In the genomic region with DNA sequence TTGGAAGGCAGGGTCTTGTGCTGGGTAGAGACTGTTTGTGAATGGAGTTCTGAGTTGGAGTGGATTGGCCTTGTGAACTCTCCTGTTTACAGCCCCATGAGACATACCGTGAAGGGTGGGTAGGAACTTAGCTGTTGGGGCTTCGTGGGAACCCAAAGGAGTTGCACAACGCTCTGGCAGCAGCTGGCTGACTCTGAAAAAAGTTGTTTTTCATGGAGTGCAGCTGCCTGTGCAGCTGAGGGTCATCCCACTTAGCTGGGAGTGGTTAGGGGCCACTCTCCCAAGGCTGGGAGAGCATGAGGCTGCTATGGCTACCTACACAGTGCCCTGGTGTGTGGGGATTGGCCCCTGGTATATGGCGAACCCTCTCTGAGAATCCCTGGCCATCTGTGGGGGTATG, we compare ENCODE assay signal across 13 mouse cellular contexts. TPM values are rescaled to one million over a fixed set of nuclear protein-coding genes. Genes with fewer than 3 reads are reported as not detected.
DNase-seq lines count a peak whose midpoint lies in the region; ATAC-seq and TF ChIP-seq lines count a peak whose summit lies in the region.
"Had no signal": no experiment of that assay in that cellular context is flagged by ENCODE, and none has a peak within 500 bp of the region (broad histone marks: within the 10 kb centered on the region; RNA-seq: fewer than 3 reads in every experiment).

No protein-coding gene starts in this region.

- no peak overlapping the region for H3K9ac ChIP-seq in lung, embryonic 16.5 days (ENCODE audit: low read length)
- H3K9ac ChIP-seq: limb, embryonic 15.5 days; midbrain, embryonic 15.5 days had no signal

- no peak overlapping the region for H3ac ChIP-seq in C2C12 (ENCODE audit: control insufficient read depth, insufficient read length, low read depth)

- TF ChIP-seq CTCF in gastrocnemius, adult 2 months (IDR thresholded peaks at IDR 0.05) = no peak
- no peak for TF ChIP-seq CTCF in C2C12 (IDR thresholded peaks at IDR 0.05; ENCODE audit: control insufficient read depth, insufficient read depth, insufficient read length)
- TF ChIP-seq CTCF in layer of hippocampus, adult 2 months (conservative IDR thresholded peaks at IDR 0.05) = no peak

- peak; percentile 78 for DNase-seq in gastrocnemius, adult 2 months
- DNase-seq in gastrocnemius, postnatal 10 days = no peak
- no peak for DNase-seq in cerebellum, postnatal 25 days
- no peak for DNase-seq in cerebellum, adult 9-11 months
- no peak for DNase-seq in layer of hippocampus, adult 2 months (ENCODE audit: low spot score in 2 of 2)
- DNase-seq: cerebellum, adult 11 months; kidney, adult 11 months; thymus, postnatal 25 days had no signal

- no peaks in the 10 kb centered on the region for H3K79me2 ChIP-seq in C2C12 (ENCODE audit: control insufficient read depth, insufficient read depth)

- peak overlapping the region; percentile 77 for H3K27ac ChIP-seq in gastrocnemius, adult 2 months
- H3K27ac ChIP-seq in lung, embryonic 16.5 days (ENCODE audit: low read length) = peak overlapping the region; percentile 73
- H3K27ac ChIP-seq in layer of hippocampus, adult 2 months = no peak overlapping the region
- H3K27ac ChIP-seq: limb, embryonic 15.5 days; midbrain, embryonic 15.5 days had no signal

- H3K4me1 ChIP-seq in lung, embryonic 16.5 days (replicated peaks; ENCODE audit: control insufficient read depth, insufficient read depth, low read length) = peaks cover 25% of the 10 kb centered on the region
- H3K4me1 ChIP-seq: midbrain, embryonic 15.5 days had no signal

- 48% methylated on average over 4 of the region's 4 CpGs for WGBS in lung, embryonic 16.5 days

- no peak overlapping the region for H3K4me3 ChIP-seq in gastrocnemius, adult 2 months
- no peak overlapping the region for H3K4me3 ChIP-seq in C2C12 (ENCODE audit: insufficient read depth, poor library complexity, severe bottlenecking)
- no peak overlapping the region for H3K4me3 ChIP-seq in lung, embryonic 16.5 days (ENCODE audit: low read length)
- H3K4me3 ChIP-seq in layer of hippocampus, adult 2 months = no peak overlapping the region
- H3K4me3 ChIP-seq: limb, embryonic 15.5 days; midbrain, embryonic 15.5 days had no signal

- H3K79me3 ChIP-seq in C2C12 (ENCODE audit: low read depth) = no peaks in the 10 kb centered on the region

- ATAC-seq in granulocyte monocyte progenitor cell, adult 5-6 weeks (replicated peaks; ENCODE audit: poor library complexity, severe bottlenecking) = peak; percentile 42
- peak; percentile 83 for ATAC-seq in lung, embryonic 16.5 days (ENCODE audit: low read depth)
- ATAC-seq: midbrain, embryonic 15.5 days had no signal

- H3K27me3 ChIP-seq in C2C12 (ENCODE audit: control insufficient read depth, insufficient read depth, insufficient read length) = no peaks in the 10 kb centered on the region
- H3K27me3 ChIP-seq in lung, embryonic 16.5 days (ENCODE audit: control insufficient read depth, insufficient read depth, low read depth, low read length) = no peaks in the 10 kb centered on the region
- H3K27me3 ChIP-seq: limb, embryonic 15.5 days; midbrain, embryonic 15.5 days had no signal

- no peaks in the 10 kb centered on the region for H3K36me3 ChIP-seq in C2C12 (ENCODE audit: control insufficient read depth, insufficient read depth)
- H3K36me3 ChIP-seq in lung, embryonic 16.5 days (ENCODE audit: control insufficient read depth, insufficient read depth, low read length) = no peaks in the 10 kb centered on the region
- H3K36me3 ChIP-seq: limb, embryonic 15.5 days; midbrain, embryonic 15.5 days had no signal

- no peaks in the 10 kb centered on the region for H3K9me3 ChIP-seq in lung, embryonic 16.5 days (ENCODE audit: control insufficient read depth, low read length)
- H3K9me3 ChIP-seq: limb, embryonic 15.5 days; midbrain, embryonic 15.5 days had no signal

- intact Hi-C loops in gastrocnemius, adult 2 months (cut with DNase I) = no loop called here

- no peak overlapping the region for H3K4me2 ChIP-seq in lung, embryonic 16.5 days (ENCODE audit: low read depth, low read length)
- H3K4me2 ChIP-seq: limb, embryonic 15.5 days; midbrain, embryonic 15.5 days had no signal

TF ChIP-seq in C2C12, 6 proteins besides CTCF, POLR2A, EP300 and RAD21:
- peak; percentile 28 for TF ChIP-seq CEBPB (IDR thresholded peaks at IDR 0.05; ENCODE audit: low read depth)
- no peak for TF ChIP-seq USF1 (IDR thresholded peaks at IDR 0.05; ENCODE audit: low read depth)
- no peak for TF ChIP-seq MYOG (IDR thresholded peaks at IDR 0.05; ENCODE audit: control insufficient read depth, extremely low read depth, insufficient read length)
- TF ChIP-seq MYOD1 (IDR thresholded peaks at IDR 0.05; ENCODE audit: control insufficient read depth, insufficient read length, low read depth) = no peak
- no peak for TF ChIP-seq FOSL1 (IDR thresholded peaks at IDR 0.05; ENCODE audit: insufficient read depth, low read length, poor library complexity, severe bottlenecking)
- no peak for TF ChIP-seq MAX (IDR thresholded peaks at IDR 0.05)

RNA-seq across cellular contexts. Expression of gene Htra3, which starts 32.0 kb away (rescaled TPM):
- total RNA-seq in gastrocnemius, adult 2 months (2021) = 10 to 100 TPM; 40.1 to 52.2 TPM
- 10 to 100 TPM; 48.0 to 61.7 TPM for total RNA-seq in gastrocnemius, postnatal 10 days (2021)
- 12.0 TPM for polyA plus RNA-seq in C2C12 (2012; fragmentation: generic; extraction: Trizol)
- not detected in 2 replicates for total RNA-seq in granulocyte monocyte progenitor cell, adult 5-6 weeks (2014; fragmentation: Nextera tagmentation)
- not detected in 2 replicates for total RNA-seq in granulocyte monocyte progenitor cell, adult 5-6 weeks (2017)
- 36.9 and 37.9 TPM in 2 replicates for polyA plus RNA-seq in lung, embryonic 16.5 days (2015; fragmentation: Nextera tagmentation; extraction: Ambion mirVana)
- total RNA-seq in layer of hippocampus, adult 2 months (2021) = 1 to 10 TPM; 5.5 to 5.6 TPM

Comparison
In these comparisons a context has a peak if more than half of its experiments do, and no peak if none do; other contexts are left out.
1. RNA of gene Htra3, which starts 32.0 kb away (total RNA-seq): 48.0 to 61.7 TPM in gastrocnemius, postnatal 10 days, 40.1 to 52.2 TPM in gastrocnemius, adult 2 months and 5.5 to 5.6 TPM in layer of hippocampus, adult 2 months; not detected in granulocyte monocyte progenitor cell, adult 5-6 weeks; every median in the first group is over 4 times any median in the second.